Mouse (Mus musculus): ENCODE data around the gene Gm42906.

The Gm42906 gene

DNA sequence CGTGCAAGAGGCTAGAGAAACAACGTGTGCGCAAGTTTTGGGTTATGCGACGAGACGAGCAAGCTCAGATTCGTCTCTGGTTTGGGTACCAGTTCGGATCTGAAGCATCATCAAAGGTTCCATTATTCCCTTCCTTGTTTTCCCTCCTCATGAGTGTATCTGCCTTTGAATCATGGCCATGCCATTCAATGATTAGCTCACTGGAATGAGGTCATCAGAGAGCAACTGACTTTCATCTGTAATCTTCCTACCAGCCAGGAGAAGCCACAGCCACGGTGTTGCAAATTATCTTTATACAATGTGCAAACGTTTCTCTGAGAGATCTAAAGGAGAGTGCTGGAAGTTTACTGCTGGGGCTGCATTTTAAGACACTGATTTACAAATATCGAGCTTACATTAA is 240.6 kb downstream of the Gm42906 start:
- DNase-seq, result no peak

DNA sequence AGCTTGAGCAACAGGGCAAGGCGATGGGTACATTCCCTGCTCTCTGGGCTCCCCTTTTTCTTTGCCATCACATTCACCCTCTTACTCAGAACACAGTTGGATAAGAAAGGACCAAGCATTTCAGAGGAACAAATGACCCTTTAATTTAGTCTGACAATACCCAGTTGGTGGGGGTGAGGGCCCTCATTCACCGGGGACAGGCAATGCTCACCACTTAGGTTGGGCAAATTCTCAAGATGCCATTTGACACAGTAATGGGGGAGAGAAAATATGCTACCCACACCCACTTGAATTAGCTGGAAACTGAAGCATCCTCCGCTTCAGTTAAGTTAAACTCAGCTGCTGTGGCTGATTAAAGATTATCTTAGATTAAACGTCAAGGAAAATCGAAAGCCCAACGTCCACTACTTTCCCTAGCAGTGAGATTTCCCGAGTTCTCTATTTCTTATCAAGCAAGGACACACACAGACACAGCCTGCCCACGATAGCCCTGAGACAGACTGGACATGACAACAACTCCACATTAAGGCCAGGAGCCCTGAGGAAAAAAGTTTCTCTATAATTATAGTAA is 242.6 kb downstream of the Gm42906 start:
- DNase-seq, result no peak

DNA sequence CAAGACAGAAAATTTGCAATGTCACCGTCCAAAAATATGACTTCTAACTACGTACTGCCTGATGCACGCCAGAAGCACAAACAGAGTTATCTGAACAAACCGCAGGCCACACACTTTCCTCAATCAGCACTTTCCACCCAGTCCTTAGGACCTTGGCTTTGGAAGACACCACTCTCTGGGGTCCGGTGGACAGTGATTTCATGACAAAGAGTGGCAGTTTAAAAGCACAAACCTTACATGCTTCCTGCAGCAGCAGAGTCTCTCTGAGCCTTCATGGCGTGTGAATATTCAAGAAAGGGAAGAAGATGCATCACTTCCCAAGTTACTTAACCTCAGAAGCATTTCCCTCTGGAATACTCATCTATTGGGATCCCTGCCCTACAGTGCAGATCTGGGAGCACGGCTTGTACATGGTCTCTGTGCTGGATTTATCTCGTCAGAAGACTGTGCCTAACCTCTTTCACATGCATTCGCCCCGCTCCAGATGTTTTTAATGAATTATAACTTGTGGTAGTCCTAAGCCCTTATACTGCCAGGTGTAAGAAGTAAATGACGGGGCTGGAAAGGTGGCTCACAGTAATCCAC is 244.2 kb downstream of the Gm42906 start:
- no peak for DNase-seq

DNA sequence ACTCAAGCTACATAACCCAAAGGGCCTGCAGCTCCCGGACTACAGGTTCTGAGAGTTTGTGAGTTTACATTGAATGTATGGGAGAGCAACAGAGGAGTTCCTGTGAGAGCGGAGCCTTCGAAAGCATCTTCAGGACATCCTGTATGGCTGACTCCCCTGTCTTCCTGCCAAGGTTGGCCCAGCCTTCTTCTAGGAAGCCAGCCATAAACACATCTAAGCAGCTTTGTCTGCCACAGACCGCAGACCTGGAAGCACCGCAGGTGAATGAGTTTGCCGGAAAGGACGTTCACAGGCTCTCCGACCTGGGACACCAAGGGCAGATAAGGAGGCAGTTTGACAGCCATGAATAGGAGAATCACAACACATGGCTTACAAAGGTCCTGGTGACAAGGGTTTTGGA is 246.7 kb downstream of the Gm42906 start:
- no peak for DNase-seq

DNA sequence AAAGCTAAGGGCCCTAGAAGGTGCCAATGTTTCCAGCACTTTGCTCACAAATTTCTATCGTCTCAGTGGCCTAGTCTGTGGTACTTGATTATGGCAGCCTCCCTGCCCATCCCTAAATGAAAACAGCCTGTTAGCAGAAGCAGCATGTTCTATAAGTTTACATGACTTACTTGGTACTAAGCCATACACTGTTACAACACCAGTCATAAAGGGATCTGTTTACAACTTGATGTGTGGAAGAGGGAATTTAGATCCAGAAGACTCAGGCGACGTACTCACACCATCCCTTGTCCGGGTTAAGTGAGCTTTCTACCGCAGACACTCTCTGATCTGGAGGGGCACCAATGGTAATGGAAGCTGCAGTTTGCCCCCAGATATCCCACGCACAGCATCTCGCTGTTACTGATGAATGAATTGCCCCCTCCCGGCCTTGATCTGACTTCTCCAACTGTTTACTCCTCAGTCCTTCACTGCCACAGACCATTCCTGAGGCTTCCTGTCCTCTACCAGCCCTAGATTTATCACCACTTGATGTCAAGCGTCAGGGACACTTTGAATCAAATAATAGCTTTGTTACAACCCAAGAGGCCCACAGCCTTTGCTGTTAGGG is 247.7 kb downstream of the Gm42906 start:
- DNase-seq, result no peak

DNA sequence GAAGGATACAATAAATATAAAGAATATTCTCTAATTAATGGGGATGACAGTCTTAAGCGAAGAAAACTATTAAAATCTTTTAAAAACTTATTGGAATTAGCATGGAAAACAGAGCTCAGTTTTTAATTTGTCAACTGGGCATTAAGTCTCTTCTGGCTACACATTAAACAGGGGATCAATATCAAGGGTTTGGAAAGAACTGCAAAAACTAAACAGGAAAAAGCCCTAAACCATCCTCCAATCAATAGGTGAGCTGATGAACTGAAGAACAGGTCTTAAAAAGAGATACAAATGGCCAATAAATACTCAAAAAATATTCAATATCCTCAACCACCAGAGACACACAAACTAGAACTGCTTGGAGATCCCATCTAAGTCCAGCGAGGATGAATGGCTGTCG is 250.8 kb downstream of the Gm42906 start:
- DNase-seq, result no peak

DNA sequence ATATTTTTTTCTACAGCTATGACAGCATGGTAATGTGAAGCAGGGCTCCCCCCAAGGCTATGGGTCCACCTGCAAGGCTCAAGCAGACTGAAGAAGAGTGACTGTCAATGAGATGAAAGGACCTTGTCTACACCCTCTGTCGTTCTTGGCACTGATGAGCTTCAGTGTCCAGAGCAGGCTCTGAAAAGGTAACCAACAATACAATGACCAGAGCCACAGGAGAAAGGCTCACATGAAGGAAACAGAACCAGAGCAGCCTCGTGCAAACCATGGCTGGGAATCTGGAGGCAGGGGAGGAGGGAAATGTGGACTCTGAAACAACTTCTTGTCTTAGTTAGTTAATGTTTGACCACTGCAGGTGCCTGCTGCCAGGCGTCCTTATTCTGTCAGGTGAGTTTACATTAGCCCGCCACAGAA is 252.1 kb downstream of the Gm42906 start:
- DNase-seq, result peak; percentile 74 to 81

DNA sequence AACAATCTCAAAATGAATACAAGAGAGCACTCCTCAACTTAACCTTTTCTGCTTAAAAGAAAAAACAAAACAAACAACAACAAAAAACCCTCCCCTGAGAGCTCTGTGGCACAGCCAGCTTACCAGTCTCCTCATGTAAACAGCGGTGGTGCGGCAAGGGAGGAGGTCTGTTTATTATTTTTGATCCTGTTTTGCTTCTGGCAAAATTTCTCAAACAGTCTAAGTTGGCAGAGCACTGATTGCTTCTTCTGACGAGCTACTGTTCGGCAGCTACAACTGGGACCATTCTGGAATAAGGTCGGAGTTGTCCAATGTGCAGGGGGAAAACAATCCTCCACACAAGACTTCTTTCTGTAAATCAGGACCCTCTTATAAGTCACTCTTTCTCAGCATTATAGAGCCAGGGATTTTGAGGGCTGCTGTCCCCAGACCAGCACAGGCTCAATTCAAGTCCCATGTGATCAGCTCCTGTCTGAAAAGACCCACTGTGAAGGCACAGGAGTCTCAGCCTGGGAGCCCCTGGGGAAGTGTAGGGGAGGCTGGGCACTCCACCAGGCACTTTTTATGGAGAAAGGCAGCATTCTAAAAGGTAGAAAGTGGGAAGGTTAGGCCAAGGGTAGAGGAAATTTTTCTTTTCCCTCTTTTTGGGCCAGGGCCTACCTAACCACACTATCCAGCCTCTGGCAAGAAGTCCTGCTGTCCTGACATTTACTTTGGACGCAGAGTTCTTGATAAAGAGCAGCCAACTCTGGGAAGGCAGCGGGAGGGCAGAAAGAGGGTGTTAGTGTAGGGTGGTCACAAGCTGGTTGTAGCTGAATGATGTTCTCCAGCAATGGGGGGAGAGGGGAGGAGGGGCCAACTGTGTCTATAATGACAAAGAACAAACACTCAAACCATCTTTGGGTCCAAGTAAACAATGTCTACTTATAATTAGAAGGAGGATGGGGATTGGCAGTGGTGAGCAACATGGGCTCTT is 253.2 kb downstream of the Gm42906 start:
- no peak for DNase-seq

DNA sequence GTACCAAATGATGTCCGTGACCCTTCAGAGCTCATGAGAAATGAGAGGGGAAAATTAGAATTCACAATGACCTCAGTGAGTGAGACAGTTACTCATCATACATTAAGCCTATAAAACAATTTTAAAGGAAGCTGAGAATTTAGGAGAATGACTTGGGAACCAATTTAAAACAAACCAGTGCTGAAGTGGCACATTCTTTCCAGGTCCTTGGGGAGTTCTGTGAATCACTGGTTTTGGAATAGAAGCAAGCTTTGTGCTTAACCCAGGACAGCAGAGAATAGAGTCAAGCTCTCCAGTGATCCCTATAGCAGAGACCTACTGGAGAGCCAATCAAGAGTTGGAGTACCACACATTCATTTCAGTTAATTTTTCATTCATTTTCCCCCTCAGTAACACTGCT is 254.2 kb downstream of the Gm42906 start:
- DNase-seq, result no peak

DNA sequence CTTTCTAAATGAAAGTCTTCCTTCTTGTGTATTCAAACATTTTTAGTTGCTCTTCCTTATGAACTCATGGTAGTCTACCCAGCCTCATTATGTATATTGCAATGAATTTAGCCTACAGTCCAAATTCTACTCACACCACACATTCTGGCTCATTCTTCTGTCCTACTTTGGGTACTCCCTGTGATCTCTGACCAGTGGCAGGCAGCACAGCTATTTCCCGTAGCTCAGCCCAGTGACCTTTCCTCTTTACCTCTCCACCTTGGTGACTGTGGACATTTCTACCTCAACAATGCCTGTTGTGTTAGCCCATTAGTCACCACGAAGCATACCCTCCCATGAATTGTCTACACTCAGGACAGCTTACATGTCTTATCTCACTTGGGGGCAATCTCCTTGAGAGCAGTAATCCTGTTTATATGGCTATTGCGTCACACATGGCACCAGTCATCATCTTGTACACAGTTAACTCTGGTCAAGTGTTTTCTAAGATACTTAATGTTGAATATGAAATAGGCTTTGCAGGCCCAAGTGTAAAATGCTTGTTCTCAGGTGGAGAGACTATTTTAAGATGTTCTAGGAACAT is 257.7 kb downstream of the Gm42906 start:
- peak in 1 of 2 experiments; percentile 34 for DNase-seq

DNA sequence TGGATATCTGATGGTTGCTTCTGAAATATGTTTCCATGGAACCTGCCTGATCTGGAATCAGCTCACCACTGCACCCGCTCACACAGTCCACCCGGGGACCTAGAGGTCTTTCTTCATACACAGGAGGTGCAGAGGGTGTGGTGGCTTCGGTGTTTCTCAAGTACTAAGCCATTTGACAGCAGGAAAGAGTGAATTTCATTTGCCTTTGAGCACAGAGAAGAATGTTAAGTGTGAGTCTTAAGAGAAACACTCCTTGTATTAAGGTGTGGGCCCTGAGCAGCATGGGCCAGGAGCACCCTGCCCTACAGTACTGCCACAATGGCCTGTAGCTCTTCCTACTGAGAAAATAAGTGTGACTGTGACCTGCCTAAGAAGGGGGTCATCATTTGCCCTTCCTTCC is 259.8 kb downstream of the Gm42906 start:
- no peak for DNase-seq

DNA sequence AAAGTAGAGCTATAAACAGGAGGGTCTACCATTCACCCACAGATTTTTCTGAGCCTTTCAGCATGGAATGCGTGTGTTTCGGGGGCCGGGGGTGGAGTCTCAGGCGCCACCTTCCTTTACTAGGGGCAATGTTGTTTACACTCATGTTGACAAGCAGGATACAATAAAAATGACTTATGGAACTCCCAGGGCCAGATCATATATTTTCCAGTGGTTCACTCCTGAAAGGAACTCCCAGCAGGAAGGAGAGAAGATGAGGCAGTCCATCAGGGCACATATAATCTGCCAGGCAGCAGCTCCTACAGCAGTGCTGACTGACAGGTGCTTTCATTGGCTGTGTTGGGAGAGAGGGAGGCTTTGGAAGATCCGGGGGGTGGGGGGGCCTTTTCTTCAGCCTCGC is 260.3 kb downstream of the Gm42906 start:
- no peak for DNase-seq

DNA sequence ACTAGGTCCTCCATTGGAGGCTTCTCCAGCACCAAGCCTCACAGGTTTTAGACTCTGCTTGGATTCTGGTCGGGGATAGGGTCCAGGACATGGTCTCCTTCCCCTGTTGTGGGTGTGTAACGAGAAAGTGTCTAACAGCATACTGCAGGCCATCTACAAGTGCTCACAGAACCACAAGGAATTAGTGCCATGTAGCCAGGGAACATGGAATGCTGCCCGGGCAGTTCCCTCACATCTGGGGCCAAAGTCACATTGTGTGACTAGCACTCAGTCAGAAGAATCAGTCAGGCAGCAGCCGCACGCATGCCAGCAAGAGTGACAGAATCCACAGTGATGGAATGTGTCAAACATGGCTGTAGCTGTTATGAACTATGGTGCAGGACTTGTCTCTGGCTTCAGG is 261.7 kb downstream of the Gm42906 start:
- peak; percentile 67 to 81 for DNase-seq

DNA sequence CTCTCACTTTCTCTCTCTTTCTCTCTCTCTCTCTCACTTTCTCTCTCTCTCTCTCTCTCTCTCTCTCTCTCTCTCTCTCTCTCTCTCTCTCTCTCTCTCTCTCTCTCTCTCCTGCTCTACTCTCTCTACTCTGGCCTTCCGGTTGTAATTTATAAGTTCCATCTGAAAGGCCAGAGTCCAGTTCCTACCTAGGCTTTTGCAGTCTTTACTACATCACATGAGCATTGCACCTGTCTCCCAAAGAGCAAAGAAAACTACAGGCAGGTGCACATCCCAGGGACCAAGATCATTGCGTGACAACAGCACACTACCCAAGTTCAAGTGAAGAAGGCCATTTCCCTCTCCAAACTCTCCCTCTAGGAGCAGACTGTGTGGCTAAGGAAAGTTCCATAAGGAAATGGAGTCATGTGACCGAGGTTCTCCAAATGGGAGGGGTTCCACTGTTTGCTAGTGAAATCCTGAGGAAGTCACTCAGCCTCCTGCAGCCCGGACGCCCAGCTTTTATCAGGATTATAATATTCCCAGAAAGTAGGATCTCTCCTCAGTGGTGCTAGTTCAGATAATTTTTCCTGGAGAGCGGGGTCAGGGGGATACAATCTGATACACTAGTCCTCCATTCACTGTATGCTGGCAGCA is 262.5 kb downstream of the Gm42906 start:
- DNase-seq, result no peak

DNA sequence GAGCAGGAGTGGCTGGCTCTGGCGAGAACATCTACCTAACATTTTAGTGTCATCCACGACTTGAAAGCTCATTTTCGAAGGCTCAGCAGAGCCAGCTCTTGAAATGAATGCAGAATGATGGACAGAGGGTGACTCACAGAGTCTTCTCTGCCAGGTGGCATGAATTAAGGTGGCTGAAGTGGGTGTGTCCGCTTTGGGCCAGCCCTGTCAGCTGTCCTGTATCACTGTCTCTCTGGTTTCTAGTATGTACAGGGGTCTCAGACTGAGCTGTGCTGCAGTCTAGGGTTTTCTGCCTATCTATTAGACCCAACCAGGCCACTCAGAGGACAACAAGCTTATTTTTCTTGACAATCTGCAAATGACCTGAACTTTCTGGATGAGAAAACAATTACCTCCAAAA is 263.1 kb downstream of the Gm42906 start:
- no peak for DNase-seq

DNA sequence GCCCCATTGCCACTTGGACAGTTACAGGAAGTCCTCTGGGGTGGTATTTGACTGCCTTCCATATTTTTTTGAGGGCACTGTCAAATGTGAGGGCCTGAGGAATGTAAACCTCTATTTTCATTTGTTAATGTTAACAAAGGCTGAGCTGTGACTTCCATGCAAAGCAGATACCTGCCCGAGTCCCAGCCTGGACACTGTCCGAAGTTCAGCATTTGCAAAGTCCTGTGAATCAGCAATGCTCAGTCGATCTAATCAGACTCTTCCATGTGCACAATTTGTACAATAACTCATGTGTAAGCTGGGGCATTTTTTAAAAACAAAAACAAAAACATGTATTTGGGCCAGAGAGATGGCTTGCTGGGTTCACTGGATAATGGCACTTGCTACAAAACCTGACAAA is 265.3 kb downstream of the Gm42906 start:
- DNase-seq, result peak; percentile 41 to 54

DNA sequence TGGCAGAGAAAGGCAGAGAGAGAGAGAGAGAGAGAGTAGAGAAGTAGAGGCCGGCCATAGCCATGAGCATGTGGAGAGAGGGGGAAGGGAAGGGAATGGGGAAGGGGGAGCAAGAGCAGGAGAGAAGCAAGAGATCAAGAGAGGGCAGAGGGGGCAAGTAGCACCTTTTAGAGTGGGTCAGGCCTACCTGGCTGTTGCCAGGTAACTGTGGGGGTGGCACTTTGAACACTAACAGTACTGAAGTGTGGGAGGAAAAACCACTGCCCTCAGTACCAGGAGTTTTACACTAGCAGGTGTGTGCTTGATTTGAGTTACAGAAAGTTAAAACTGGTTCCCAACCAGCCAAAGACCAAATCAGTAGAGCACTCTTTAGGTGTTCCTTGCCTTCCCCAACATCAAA is 272.7 kb downstream of the Gm42906 start:
- DNase-seq, result no peak

DNA sequence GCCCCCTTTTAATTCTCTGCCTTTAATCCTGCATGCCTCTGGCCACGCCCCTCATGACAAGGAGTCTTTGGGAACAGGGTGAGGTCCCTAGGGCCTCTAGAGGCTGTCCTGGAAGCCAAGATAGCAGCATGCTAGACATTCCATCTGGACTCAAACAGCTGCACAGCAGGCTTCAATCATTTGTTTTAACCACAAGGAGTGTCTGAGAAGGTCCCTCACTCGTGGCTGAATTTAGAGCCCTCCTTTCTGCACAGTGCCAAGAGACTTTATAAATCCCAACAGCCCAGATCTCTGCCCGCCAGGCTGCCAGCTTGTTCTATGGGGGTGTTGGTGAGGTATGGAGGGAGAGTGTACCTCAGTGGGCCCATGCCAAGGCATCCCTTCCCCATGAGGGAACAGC is 273.2 kb downstream of the Gm42906 start:
- peak; percentile 44 to 52 for DNase-seq

DNA sequence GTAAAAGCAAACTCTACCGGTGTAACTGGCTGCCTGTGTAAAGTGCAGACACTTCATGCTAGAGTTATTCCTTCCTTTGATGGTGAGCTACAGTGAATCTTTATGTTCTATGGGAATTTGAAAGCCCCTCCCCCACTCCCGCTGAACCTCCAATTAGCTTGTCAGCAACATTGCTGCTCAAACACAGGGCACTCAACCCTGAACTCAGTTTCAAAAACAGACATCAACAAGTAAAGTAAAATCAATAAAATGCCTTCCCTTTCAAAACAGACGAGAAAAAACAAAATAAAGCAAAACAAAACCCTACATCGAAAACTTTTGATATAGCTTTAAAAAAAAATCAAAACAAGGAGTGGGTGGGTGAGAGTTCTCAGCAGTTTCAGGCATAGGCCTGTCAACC is 273.9 kb downstream of the Gm42906 start:
- DNase-seq, result no peak

DNA sequence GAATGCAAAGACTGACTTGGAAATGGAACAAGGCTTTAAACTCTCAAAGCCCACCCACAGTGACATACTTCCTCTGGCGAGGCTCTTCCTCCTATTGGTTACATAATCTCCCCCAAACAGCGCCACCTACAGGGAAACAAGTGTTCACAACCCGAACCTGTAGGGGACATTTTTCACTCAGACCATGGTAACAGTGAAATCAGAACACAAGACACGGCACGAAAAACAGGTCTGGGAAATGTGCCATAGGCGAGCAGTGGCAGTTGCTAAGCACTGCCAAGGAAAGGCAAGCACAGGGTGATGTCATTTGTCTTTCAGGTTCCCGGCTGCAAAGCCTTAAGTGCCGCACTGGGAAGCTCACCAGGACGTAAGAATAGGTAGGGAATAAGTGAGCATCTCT is 276.4 kb downstream of the Gm42906 start:
- no peak for DNase-seq

DNA sequence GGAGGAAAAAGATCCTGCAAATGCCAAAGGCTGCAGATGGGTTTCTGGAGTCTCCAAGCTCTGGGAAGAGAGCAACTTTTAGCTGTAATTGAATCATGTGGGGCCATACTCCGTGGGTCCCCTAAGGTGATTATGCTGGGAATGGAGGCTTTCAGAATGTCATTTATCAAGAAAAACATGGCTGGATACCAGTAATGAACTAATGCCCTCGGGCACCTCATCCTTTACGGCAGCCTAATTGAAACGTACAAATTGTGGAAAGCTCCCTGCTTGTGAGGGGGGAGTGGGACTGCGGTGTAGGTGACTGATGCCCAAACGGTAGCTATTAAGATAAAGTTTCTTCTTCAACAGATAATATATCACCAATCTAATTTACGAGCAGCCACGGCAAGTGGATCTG is 278.5 kb downstream of the Gm42906 start:
- no peak for DNase-seq

DNA sequence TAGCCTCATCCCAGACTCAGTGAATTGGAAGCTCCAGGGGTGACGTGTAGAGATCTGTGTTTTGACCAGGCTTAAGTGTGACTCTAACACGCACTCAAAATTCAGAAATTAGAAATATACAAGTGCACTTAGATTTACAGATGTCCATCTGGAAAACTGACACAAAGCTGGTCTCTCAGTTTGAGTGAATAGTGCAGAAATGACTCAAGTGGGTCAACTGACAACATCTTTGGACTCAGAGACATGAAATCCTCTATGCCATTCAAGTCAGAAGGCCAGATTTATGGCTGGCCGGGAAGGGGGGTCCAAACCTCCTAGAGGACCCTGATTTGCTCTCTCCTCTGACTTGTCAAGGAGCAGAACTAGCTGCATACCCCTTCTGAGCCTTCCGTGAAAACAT is 279.9 kb downstream of the Gm42906 start:
- no peak for DNase-seq

DNA sequence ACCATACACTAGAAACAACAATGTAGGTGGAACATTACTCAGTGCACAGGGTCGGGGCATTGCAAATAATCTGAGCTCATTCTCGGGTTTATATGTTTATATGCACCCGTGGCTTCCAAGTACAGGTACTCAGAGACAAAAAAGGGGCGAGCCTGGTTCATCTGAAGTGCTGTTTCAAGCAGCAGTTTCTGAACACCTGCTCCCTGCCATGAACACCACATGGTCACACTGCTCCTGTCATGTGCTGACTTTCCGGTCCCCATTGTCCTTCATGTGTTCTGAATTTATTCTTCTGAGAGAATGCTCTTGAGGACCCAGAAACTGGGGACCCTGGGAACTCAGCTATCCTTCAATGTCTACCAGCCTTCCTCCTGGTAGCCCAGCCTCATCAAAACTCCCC is 282.2 kb downstream of the Gm42906 start:
- no peak for DNase-seq

Measured in kidney, postnatal 36 days (tissue).